Mouse (Mus musculus): ENCODE results near the gene Itga2b. TPM values are rescaled to one million over a fixed set of nuclear protein-coding genes. Genes with fewer than 3 reads are reported as not detected.
"Not testable (repeated sequence)": the region's sequence is repeated elsewhere in the genome, so short reads cannot be mapped to it uniquely, and the experiment has no call there.

Itga2b gene
- total RNA-seq, 2 experiments from 2014 or later: 3.0 to 4.6 TPM

GRCm38 (mm10) chr11:102411704-102412103 lies 58.2 kb downstream of the Itga2b start:
- peak; percentile 95 to 96 for DNase-seq

DNA sequence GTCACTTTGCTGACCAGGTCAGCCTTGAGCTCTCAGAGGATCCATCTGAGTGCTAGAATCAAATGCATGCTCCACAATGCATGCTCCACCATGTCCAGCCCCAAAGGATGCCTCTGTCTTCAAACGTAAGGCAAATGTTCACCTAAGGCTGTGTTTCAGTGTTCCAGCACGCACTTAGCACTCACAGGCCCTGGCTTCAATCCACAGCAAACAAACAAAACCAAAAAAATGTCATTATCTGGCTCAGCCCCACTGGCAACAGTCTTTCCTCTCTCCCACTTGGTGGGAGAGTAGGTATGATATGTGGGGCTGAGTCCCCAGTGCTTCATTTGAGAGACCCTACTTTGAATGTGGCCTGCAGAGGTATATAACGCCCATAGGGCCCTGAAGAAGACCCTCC lies 58.9 kb downstream of the Itga2b start:
- DNase-seq: no peak

- not testable (repeated sequence) for DNase-seq
These were observed 59.6 kb downstream of the Itga2b start for GRCm38 (mm10) chr11:102410345-102410744.

- DNase-seq: no peak
These were observed 60.1 kb downstream of the Itga2b start for GRCm38 (mm10) chr11:102409795-102410330.

GRCm38 (mm10) chr11:102408888-102409794 lies 60.8 kb downstream of the Itga2b start:
- no peak for DNase-seq

DNA sequence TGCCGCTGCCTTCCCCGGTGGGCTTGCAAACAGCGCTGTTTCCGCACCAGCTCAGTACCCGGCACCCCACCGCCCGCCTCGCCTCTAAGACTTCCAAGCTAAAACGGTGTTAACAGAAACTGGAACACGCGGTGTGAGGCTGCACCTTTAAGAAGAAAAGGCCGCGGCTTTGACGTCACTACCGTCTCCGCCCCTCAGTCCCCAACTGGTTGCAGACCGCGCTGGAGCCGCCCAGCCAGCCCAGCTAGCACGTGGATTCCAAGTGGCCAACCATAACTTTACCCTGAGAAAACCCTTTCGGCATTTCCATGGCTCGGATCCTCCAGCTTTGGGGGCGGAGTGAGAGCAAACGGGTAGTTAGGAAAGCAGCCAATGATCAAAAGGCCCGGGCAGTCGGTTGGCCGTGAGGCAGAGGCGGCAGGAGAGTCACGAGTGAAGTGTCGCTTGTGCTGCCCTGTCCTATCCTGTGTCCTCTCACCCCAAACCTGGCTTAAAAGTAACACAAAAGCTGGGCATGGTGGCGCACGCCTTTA lies 61.5 kb downstream of the Itga2b start:
- peak; percentile 97 for DNase-seq

- DNase-seq: no peak
These were observed 62.1 kb downstream of the Itga2b start, which contains the start of gene Slc25a39 for GRCm38 (mm10) chr11:102407834-102408215. Slc25a39 (minus strand) TSS chr11:102407946.

DNA sequence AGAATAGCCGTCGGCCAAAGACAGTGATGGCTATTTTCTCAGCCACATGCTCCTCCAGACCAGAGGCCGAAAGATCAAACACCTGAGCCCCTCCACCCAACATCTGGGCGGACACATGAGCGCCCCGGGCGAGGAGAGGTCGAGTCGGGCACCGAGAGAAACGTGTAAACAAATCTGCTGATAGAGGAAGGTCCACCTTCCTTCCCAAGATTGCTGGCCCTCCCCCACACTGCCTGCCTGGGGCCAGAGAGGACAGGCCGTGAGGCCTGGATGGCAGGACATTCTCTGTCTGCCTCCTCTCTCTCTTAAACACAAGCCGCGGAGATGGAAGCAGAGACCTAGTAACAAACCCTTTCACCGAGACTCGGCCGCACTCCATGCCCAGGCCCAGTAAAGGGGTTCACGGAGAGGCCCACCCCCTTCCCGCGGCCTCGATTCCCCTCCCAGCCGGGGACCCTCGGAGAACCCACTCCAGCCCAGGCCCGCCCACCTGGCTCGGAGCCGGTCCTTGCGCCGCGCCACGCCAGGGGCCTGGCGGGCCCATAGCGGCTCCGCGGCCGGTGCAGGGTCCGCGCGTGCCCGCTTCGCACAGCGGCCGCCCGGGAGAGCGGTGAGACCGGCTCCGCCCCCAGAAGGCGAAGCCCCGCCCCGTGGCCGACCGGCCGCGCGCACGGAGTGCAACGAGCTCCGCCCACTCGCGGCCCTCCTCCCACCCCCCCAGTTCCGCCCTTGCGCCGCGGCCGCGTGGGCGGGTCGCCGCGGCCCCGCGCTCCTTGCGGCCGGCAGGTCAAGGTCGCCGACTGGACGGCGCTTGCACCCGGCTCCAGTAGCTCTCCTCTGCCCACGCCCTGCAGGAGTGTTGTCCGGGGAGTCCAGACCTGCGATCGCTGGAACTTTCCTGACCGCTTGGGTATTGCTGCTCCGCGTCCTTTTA lies 62.8 kb downstream of the Itga2b start:
- peak; percentile 96 to 99 for DNase-seq

DNA sequence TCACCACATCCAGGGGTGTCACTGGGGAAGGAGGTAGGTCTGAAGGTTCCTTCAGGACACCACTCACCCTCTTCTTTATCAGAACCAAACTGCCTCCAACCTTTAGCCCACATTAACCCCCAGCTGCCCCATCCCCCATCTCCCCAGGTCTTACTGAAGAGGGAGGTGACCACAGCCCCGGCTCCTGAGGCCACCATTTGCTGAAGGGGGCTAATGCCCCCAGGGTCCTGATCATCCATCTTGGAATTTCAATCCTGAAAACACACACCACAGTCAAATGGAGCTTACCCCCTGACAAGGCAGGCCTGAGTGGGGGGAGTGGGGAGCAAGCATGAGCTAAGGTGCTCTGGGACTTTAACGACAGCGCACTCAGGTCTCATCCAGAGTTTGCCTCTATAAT lies 63.5 kb downstream of the Itga2b start:
- peak in 1 of 2 experiments; percentile 33 for DNase-seq

- no peak for DNase-seq
These were observed 64.2 kb downstream of the Itga2b start for GRCm38 (mm10) chr11:102405544-102406285.

GRCm38 (mm10) chr11:102404161-102405010 lies 65.5 kb downstream of the Itga2b start:
- DNase-seq: peak; percentile 39 to 48

GRCm38 (mm10) chr11:102403657-102404056 lies 66.3 kb downstream of the Itga2b start:
- no peak for DNase-seq

Small RNA genes lying within 50 kb of the gene (microRNA-seq; reads per million reads assigned to microRNA genes)
- gene Mir6930: not detected

Other genes starting within 250 kb of the Itga2b start
- 10 to 100 TPM; 96.3 to 96.5 TPM for gene Hdac5, start 240.0 kb downstream of the Itga2b start, total RNA-seq (2021)
- under 1 TPM; 0.66 to 0.76 TPM for gene BC030867, start 221.2 kb downstream of the Itga2b start, total RNA-seq (2021)
- gene Asb16, start 201.4 kb downstream of the Itga2b start, total RNA-seq (2021): under 1 TPM; 0.10 to 0.30 TPM
- 10 to 100 TPM; 47.3 to 60.4 TPM for gene Tmub2, start 185.2 kb downstream of the Itga2b start, total RNA-seq (2021)
- 10 to 100 TPM; 51.6 to 54.2 TPM for gene Atxn7l3, start 173.5 kb downstream of the Itga2b start, total RNA-seq (2021)
- 100 to 1,000 TPM; 101 to 103 TPM for gene Ubtf, start 150.4 kb downstream of the Itga2b start, total RNA-seq (2021)
- 1 to 10 TPM in 1 of 2 experiments, under 1 TPM in 1; 0.56 to 1.8 TPM for gene Slc4a1, start 103.9 kb downstream of the Itga2b start, total RNA-seq (2021)
- 10 to 100 TPM; 29.1 to 29.6 TPM for gene Rundc3a, start 76.7 kb downstream of the Itga2b start, total RNA-seq (2021)
- gene Slc25a39, start 62.2 kb downstream of the Itga2b start, total RNA-seq (2021): 100 to 1,000 TPM; 453 to 470 TPM
- 100 to 1,000 TPM; 181 to 214 TPM for gene Grn, start 39.8 kb downstream of the Itga2b start, total RNA-seq (2021)
- gene Fam171a2, start 22.4 kb downstream of the Itga2b start, total RNA-seq (2021): 1 to 10 TPM; 5.8 to 6.1 TPM
- 10 to 100 TPM; 25.9 to 31.1 TPM for gene Gpatch8, start 86.3 kb upstream of the Itga2b start, total RNA-seq (2021)
- gene Gm11627, start 109.3 kb upstream of the Itga2b start, total RNA-seq (2021): under 1 TPM in 1 of 2 experiments, not detected in 1; 0.69 TPM
- 1 to 10 TPM; 3.1 to 4.2 TPM for gene Fzd2, start 134.3 kb upstream of the Itga2b start, total RNA-seq (2021)
- gene Meioc, start 193.6 kb upstream of the Itga2b start, total RNA-seq (2021): not detected
- 10 to 100 TPM; 29.2 to 29.5 TPM for gene Ccdc43, start 227.7 kb upstream of the Itga2b start, total RNA-seq (2021)